Mouse (Mus musculus) neural tube, embryonic 13.5 days (tissue): ENCODE measurements around the gene Ppp1r11. TPM values are rescaled to one million over a fixed set of nuclear protein-coding genes. Genes with fewer than 3 reads are reported as not detected.
A peak's percentile ranks its signal among the peaks of the same experiment; 100 is the strongest.
"Not testable (repeated sequence)": the region's sequence is repeated elsewhere in the genome, so short reads cannot be mapped to it uniquely, and the experiment has no call there.

Source experiments
- ATAC-seq: fragments of 200-750 bp; cut with Nextera tagmentation; 2 replicates; pipeline ENCODE4 v1.8.0; 2017; ENCODE audit warnings: low read depth, mild to moderate bottlenecking, moderate TSS enrichment, moderate library complexity
- H3K27ac ChIP-seq: fragments of 300-500 bp; sonication (generic); replicated peaks from 2 replicates; pipeline ENCODE4 v1.5.1; 2015; ENCODE audit warnings: moderate library complexity, mild to moderate bottlenecking, inconsistent platforms
- H3K27me3 ChIP-seq: fragments of 300-500 bp; sonication (generic); 2 replicates; pipeline ENCODE4 v1.6.1; 2015; ENCODE audit warnings: mild to moderate bottlenecking, inconsistent platforms
- H3K36me3 ChIP-seq: fragments of 300-500 bp; sonication (generic); 2 replicates; pipeline ENCODE4 v1.6.1; 2015; ENCODE audit warnings: mild to moderate bottlenecking, inconsistent platforms
- H3K4me1 ChIP-seq: fragments of 300-500 bp; sonication (generic); replicated peaks from 2 replicates; pipeline ENCODE4 v1.6.1; 2015; ENCODE audit warnings: inconsistent platforms
- H3K4me2 ChIP-seq: fragments of 300-500 bp; sonication (generic); 2 replicates; pipeline ENCODE4 v1.6.1; 2015; ENCODE audit warnings: inconsistent platforms, mild to moderate bottlenecking, moderate library complexity
- H3K4me3 ChIP-seq: fragments of 300-500 bp; sonication (generic); 2 replicates; pipeline ENCODE4 v1.5.1; 2015; ENCODE audit warnings: mild to moderate bottlenecking, inconsistent platforms
- H3K9ac ChIP-seq: fragments of 300-500 bp; sonication (generic); 2 replicates; pipeline ENCODE4 v1.6.1; 2015; ENCODE audit warnings: moderate library complexity, mild to moderate bottlenecking, inconsistent platforms
- H3K9me3 ChIP-seq: fragments of 300-500 bp; sonication (generic); 2 replicates; pipeline ENCODE4 v1.6.1; 2016; ENCODE audit warnings: inconsistent platforms
- WGBS: fragments of 180-500 bp; shearing (Covaris S2); methylation state at CpG from one replicate; pipeline ENCODE4 v1.1.7; 2015; 5-methylcytosine and 5-hydroxymethylcytosine counted together
- polyA plus RNA-seq: library from polyadenylated mRNA; unstranded; fragments of >200 nt; fragmentation: Nextera tagmentation; extraction: Ambion mirVana; gene quantifications from 2 replicates; pipeline ENCODE4 v1.2.1, GENCODE M21; 2015

Gene Ppp1r11
- polyA plus RNA-seq, result 181 and 191 TPM in 2 replicates

GRCm38 (mm10) chr17:36950981-36951947, at the start of gene Ppp1r11:
Gene Ppp1r11, minus strand, starts transcription at chr17:36951741.
- H3K4me2 ChIP-seq, result peak within 1 kb of the TSS; percentile 88
- peaks cover 1% of the 10 kb centered on the region; the same call in 1 of the 2 replicates for H3K27me3 ChIP-seq
- peak within 1 kb of the TSS; percentile 63 for H3K4me3 ChIP-seq
- H3K4me1 ChIP-seq, result peaks cover 32% of the 10 kb centered on the region
- peak within 1 kb of the TSS; percentile 91 for H3K27ac ChIP-seq
- H3K36me3 ChIP-seq, result peaks cover 22% of the 10 kb centered on the region
- peak; percentile 93 for ATAC-seq
- WGBS, result 2% methylated on average over 36 of the region's 36 CpGs
- peak within 1 kb of the TSS; percentile 83 for H3K9ac ChIP-seq
- no peaks in the 10 kb centered on the region for H3K9me3 ChIP-seq

DNA sequence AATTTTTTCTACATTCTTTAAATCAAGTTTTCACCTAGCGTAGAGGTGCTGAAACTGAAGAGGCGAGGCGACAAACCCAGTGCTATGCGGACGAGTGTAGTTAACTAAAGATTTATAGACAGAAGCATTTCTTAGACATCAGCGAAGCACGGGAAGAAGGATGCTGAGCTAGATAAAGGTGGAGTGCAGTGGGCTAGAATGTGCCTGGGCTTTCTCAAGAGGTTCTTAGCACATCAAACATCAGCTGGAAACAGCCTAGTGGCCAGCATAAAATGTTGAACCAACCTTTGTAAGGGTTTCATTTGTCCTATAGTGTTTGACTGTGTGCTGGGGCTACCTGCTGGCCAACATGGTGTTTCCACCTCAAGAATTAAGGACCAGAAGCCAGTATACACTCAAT, 49.3 kb upstream of the Ppp1r11 start, which contains the start of gene Zfp57:
Zfp57 (plus strand) TSS at position 301 of the 400 bp plus-strand sequence.
- Histone ChIP-seq H3K4me3 (peak within 1 kb of the TSS; percentile 63), H3K4me1 (peaks cover 25% of the 10 kb centered on the region), H3K9me3 (no peaks in the 10 kb centered on the region), H3K4me2 (peak within 1 kb of the TSS; percentile 70), H3K27ac (peak within 1 kb of the TSS; percentile 95), H3K9ac (0 out of 2 replicates have a peak within 1 kb of the TSS, but pooled peaks have one; percentile 87), H3K36me3 (peaks cover 13% of the 10 kb centered on the region), H3K27me3 (no peaks in the 10 kb centered on the region)
- no peak for ATAC-seq
- 94% methylated on average over 7 of the region's 7 CpGs for WGBS

DNA sequence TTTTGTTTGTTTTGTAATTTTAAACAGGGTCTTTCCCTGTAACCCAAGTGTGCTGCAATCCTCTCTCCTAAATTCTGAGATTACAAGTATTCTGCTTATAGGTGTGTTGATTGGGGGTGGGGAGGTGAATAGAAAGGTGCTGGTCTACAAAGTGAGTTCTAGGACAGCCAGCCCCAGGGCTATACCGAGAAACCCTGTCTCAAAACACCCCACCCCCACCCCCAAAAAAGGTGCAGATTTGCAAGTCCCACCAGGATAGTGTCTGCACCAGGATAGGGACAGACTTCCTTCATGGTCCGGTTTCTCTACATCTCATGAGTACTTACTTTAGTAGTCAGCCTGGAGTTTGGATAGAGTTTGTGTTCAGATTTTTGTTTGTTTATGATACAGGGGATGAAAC, 46.9 kb upstream of the Ppp1r11 start:
- peaks cover 8% of the 10 kb centered on the region for H3K4me1 ChIP-seq
- H3K27me3 ChIP-seq, result no peaks in the 10 kb centered on the region
- no peak overlapping the region for H3K27ac ChIP-seq
- no peaks in the 10 kb centered on the region for H3K9me3 ChIP-seq
- no peak for ATAC-seq
- H3K4me2 ChIP-seq, result no peak overlapping the region
- H3K36me3 ChIP-seq, result no peaks in the 10 kb centered on the region
- H3K4me3 ChIP-seq, result no peak overlapping the region
- 73% methylated on average over 2 of the region's 2 CpGs for WGBS
- H3K9ac ChIP-seq, result no peak overlapping the region

DNA sequence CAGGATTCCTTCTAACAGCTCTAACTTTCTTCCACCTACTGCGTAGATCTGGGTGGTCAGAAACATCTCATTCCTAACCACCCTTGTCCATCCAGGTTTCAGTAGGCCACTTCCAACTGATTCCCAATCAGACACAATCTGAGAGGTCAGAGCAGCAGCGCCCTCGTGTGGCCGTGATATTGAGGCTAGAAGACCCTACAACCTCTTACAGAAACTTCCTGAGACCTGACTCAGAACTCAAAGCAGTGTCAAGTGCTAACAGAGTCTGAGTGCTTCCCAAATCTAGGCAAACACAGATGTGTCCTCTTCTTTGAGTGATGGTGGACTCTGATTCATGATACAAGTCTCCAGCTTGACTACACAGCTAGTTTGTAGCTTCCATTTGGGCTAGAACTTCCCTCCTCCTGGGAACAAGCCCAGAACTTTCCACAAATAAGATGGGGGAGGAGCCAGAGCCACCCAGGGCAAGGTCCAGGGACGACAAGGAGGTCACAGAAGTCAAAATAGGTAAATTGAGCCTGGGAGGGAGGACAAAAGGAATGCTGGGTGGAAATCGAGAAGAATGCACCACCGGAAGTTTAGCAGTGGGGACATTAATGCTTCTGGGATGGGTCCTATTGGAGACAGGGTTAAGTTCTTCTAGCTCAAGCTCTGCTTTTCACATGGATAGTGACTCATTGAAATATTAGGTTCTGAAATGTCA, 45.6 kb upstream of the Ppp1r11 start:
- H3K4me3 ChIP-seq, result no peak overlapping the region
- H3K36me3 ChIP-seq, result no peaks in the 10 kb centered on the region
- H3K27ac ChIP-seq, result no peak overlapping the region
- no peaks in the 10 kb centered on the region for H3K27me3 ChIP-seq
- ATAC-seq, result no peak
- H3K9ac ChIP-seq, result no peak overlapping the region
- peaks cover 4% of the 10 kb centered on the region; the same call in 1 of the 2 replicates for H3K4me1 ChIP-seq
- 31% methylated on average over 7 of the region's 7 CpGs for WGBS
- no peak overlapping the region for H3K4me2 ChIP-seq
- H3K9me3 ChIP-seq, result no peaks in the 10 kb centered on the region

- H3K4me1 ChIP-seq, result no peaks in the 10 kb centered on the region
- no peak overlapping the region for H3K27ac ChIP-seq
- no peaks in the 10 kb centered on the region for H3K27me3 ChIP-seq
- no peak for ATAC-seq
- no peak overlapping the region for H3K9ac ChIP-seq
- no peaks in the 10 kb centered on the region for H3K36me3 ChIP-seq
- H3K9me3 ChIP-seq, result no peaks in the 10 kb centered on the region
- H3K4me3 ChIP-seq, result no peak overlapping the region
- whole genome bisulfite sequencing, result 71% methylated on average over 3 of the region's 3 CpGs
- no peak overlapping the region for H3K4me2 ChIP-seq
Measured at GRCm38 (mm10) chr17:36995448-36995847, 43.9 kb upstream of the Ppp1r11 start.

DNA sequence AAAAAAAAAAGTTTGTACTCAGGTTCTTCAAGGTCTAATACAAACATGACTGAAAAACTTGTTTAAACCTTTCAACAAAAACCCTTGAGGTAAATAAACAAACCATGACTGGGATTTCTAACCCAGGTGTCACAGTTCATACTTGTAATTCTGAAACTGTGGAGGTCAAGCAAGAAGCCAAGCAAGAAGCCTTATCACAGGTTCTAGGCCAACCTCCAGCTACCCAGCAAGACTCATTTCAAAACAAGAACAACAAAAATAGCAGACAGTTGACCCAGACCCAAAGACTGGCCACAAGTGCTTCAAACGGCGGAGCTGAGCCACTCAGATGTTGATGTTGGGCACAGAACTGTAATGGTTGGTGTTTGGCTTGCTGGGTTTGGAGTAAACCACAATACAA, 43.0 kb upstream of the Ppp1r11 start:
- H3K27ac ChIP-seq, result no peak overlapping the region
- H3K9me3 ChIP-seq, result no peaks in the 10 kb centered on the region
- no peaks in the 10 kb centered on the region for H3K4me1 ChIP-seq
- no peak overlapping the region for H3K9ac ChIP-seq
- no peak overlapping the region for H3K4me3 ChIP-seq
- ATAC-seq, result no peak
- 91% methylated on average over 2 of the region's 2 CpGs for WGBS
- H3K36me3 ChIP-seq, result no peaks in the 10 kb centered on the region
- H3K27me3 ChIP-seq, result peaks cover 6% of the 10 kb centered on the region
- no peak overlapping the region for H3K4me2 ChIP-seq

- Histone ChIP-seq H3K4me3 (no peak overlapping the region), H3K9me3 (no peaks in the 10 kb centered on the region), H3K27ac (no peak overlapping the region), H3K4me1 (no peaks in the 10 kb centered on the region), H3K27me3 (peaks cover 13% of the 10 kb centered on the region), H3K36me3 (no peaks in the 10 kb centered on the region), H3K9ac (no peak overlapping the region), H3K4me2 (no peak overlapping the region)
- no peak for ATAC-seq
- 78% methylated on average over 4 of the region's 4 CpGs for WGBS
Measured at GRCm38 (mm10) chr17:36993770-36994325, 42.3 kb upstream of the Ppp1r11 start.

DNA sequence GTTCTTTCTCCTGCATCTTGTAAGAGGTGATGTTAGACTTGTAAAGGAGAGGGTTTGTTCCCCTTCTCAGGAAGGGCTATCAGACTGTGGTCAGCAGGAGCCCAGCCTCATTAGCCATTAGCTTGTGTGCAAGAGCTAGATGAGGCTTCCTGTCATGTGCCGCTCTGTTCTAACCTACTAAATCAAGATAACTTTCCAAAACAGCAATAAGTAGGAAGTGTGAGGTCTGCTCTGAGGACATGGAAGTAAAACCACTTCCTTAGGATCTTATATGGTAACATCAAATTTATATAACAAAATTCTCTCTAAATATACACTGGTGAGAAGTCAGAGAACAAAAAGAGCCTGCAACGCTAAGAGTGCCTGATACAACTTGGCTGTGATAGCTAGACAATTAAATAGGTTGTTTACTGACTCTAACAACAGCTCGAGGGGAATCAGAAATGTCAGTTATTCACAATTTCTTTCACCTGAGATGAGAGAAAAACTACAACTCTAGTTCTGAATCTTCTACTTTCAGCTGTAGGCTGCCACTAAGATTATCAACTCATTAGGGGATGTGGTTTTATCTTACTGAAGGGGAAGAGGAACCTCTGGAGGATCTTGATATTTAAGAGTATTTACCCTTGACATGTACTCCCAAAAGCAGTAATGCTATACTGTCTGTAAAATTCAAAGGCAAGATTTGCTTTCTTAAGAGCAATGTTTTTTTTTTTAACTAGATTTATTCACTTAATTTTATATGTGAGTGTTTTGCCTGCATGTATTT, 41.0 kb upstream of the Ppp1r11 start:
- H3K4me2 ChIP-seq, result no peak overlapping the region
- no peaks in the 10 kb centered on the region for H3K9me3 ChIP-seq
- 71% methylated on average over 3 of the region's 3 CpGs for WGBS
- H3K4me3 ChIP-seq, result no peak overlapping the region
- no peaks in the 10 kb centered on the region for H3K36me3 ChIP-seq
- peaks cover 26% of the 10 kb centered on the region for H3K27me3 ChIP-seq
- H3K9ac ChIP-seq, result no peak overlapping the region
- no peak for ATAC-seq
- 0 out of 2 replicates have a peak, but pooled peaks cover 4% of the 10 kb centered on the region for H3K4me1 ChIP-seq
- H3K27ac ChIP-seq, result no peak overlapping the region

DNA sequence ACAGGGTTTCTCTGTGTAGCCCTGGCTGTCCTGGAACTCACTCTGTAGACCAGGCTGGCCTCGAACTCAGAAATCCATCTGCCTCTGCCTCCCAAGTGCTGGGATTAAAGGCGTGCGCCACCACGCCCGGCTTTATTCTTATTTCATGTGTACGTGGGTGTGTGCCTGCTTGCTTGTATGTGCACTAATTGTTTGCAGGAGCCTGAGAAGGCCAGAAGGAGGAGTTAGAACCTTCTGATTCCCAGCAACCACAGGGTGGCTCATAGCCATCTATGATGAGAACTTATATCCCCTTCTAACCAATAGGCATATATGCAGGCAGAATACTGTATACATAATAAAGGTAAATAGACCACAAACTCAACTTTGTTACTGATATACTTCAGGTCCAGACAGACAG, 39.1 kb upstream of the Ppp1r11 start:
- not testable (repeated sequence) for H3K36me3 ChIP-seq, ATAC-seq, H3K4me1 ChIP-seq, H3K9ac ChIP-seq, H3K9me3 ChIP-seq, H3K4me3 ChIP-seq, H3K27ac ChIP-seq, H3K4me2 ChIP-seq
- H3K27me3 ChIP-seq, result peaks cover 30% of the 10 kb centered on the region
- WGBS, result 97% methylated on average over 6 of the region's 6 CpGs

DNA sequence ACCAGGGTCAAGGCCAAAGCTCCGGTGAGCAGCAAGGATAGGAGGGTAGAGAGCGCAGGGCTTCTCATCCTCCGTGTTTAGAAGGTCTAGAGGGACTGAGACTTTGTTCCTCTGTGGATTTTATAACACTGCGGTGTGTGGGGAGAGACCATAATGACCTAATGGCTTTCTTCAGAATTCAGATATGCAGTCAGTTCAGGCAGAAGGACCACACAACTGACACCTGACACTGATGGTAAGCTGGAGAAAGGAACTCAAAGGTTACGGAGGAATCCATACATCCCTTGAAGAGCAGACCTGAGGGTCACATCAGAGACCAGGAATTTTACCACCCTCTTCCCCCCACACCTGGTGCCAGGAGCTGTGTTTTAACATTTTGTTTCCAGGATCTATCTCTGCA, 37.9 kb upstream of the Ppp1r11 start, which contains the start of gene H2-M5:
H2-M5 (minus strand) TSS at position 101 of the 400 bp plus-strand sequence.
- ATAC-seq, result no peak
- peak within 1 kb of the TSS; percentile 16 for H3K4me3 ChIP-seq
- peaks cover 30% of the 10 kb centered on the region for H3K27me3 ChIP-seq
- 0 out of 2 replicates have a peak, but pooled peaks cover 4% of the 10 kb centered on the region for H3K4me1 ChIP-seq
- H3K27ac ChIP-seq, result no peak within 1 kb of the TSS
- no peaks in the 10 kb centered on the region for H3K9me3 ChIP-seq
- no peaks in the 10 kb centered on the region for H3K36me3 ChIP-seq
- 26% methylated on average over 5 of the region's 5 CpGs for WGBS
- H3K4me2 ChIP-seq, result peak within 1 kb of the TSS; percentile 36
- H3K9ac ChIP-seq, result no peak within 1 kb of the TSS

- peak overlapping the region; percentile 36 for H3K4me2 ChIP-seq
Measured at GRCm38 (mm10) chr17:36988475-36988874, 36.9 kb upstream of the Ppp1r11 start.

More at GRCm38 (mm10) chr17:36988475-36988874, 36.9 kb upstream of the Ppp1r11 start:
- no peak for ATAC-seq
- 10% methylated on average over 24 of the region's 24 CpGs for WGBS
- Histone ChIP-seq H3K27me3 (peaks cover 30% of the 10 kb centered on the region), H3K4me3 (peak overlapping the region; percentile 16), H3K27ac (no peak overlapping the region), H3K9me3 (no peaks in the 10 kb centered on the region), H3K36me3 (no peaks in the 10 kb centered on the region), H3K4me1 (0 out of 2 replicates have a peak, but pooled peaks cover 4% of the 10 kb centered on the region), H3K9ac (no peak overlapping the region)
